Mouse (Mus musculus): ENCODE data around the gene Galntl6. TPM values are rescaled to one million over a fixed set of nuclear protein-coding genes. Genes with fewer than 3 reads are reported as not detected.

Galntl6 gene
- polyA plus RNA-seq, 1 experiment = 6.0 TPM

DNA sequence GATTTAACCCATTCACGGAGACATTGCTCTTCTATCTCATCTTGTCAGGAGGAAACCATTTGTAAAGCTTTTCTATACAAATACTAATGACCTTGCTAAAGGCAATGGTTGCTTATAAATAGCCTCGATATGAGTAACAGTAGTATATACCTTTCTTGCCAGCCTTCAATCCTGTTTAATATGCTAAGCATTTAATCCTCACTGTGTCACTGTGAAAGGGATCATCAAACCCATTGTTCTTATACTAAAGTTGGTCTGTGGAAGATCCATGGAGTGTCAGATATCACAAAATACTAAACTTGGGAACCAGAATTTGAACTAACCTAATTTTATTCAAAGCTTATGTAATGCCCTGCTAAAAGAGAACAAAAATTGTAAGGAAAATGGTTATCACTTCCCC is 8.0 kb downstream of the Galntl6 start:
- Histone ChIP-seq H3K27ac (ENCODE audit: insufficient read depth, low read length) (no peak overlapping the region), H3K4me3 (replicated peaks; ENCODE audit: insufficient read depth, low read depth, low read length) (no peak overlapping the region), H3K4me1 (ENCODE audit: control insufficient read depth, insufficient read depth, low read length) (no peaks in the 10 kb centered on the region), H3K27me3 (ENCODE audit: control insufficient read depth, insufficient read depth, low read length) (no peaks in the 10 kb centered on the region)
- 51% methylated on average over 2 of the region's 2 CpGs for WGBS
- no peak for DNase-seq
- TF ChIP-seq POLR2A (IDR thresholded peaks at IDR 0.05; ENCODE audit: borderline replicate concordance, insufficient read depth, low read length) (no peak), CTCF (IDR thresholded peaks at IDR 0.05; ENCODE audit: borderline replicate concordance, insufficient read depth, low read depth, low read length) (no peak)

DNA sequence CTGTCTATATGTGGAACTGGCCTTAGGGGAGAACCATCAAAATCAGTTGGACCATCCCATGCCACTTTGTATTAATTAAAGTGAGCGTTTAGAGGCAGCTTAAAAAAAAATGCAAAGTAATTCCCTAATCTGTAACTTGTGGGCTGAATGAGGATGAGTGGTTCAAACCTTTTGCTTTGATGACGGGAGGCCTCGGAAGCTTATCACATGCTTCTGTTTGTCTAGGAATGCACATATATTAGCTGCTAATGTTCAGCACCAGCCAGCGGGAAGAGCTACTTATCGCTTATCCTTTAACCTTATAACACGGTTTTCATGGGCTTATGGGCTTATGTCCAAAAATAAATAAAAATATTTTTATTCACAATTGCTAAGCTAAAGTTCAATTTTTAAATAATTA is 16.5 kb downstream of the Galntl6 start:
- Histone ChIP-seq H3K27ac (ENCODE audit: insufficient read depth, low read length) (no peak overlapping the region), H3K4me1 (ENCODE audit: control insufficient read depth, insufficient read depth, low read length) (no peaks in the 10 kb centered on the region), H3K27me3 (ENCODE audit: control insufficient read depth, insufficient read depth, low read length) (no peaks in the 10 kb centered on the region), H3K4me3 (replicated peaks; ENCODE audit: insufficient read depth, low read depth, low read length) (no peak overlapping the region)
- 89% methylated on average over 6 of the region's 6 CpGs for WGBS
- DNase-seq = no peak
- TF ChIP-seq CTCF (IDR thresholded peaks at IDR 0.05; ENCODE audit: borderline replicate concordance, insufficient read depth, low read depth, low read length) (no peak), POLR2A (IDR thresholded peaks at IDR 0.05; ENCODE audit: borderline replicate concordance, insufficient read depth, low read length) (no peak)

DNA sequence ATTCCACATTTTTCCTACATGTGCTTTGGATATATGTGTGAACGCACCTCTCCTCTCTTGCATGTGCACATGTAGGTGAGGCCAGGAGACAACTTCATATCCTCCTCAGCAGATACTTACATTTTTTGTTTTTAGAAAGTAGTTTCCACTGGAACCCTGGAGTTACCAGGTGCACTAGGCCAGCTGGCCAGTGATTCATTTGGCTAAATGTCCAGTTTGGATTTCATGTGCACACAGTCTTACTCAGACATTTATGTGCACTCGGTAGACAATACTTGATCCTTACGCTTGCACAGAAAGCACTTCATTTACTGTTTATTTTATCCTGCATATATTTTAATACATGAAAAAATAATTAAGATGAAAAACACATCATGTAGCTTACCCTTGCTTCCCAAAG is 21.8 kb downstream of the Galntl6 start:
- TF ChIP-seq POLR2A (IDR thresholded peaks at IDR 0.05; ENCODE audit: borderline replicate concordance, insufficient read depth, low read length) (no peak), CTCF (IDR thresholded peaks at IDR 0.05; ENCODE audit: borderline replicate concordance, insufficient read depth, low read depth, low read length) (no peak)
- peak; percentile 18 to 38 for DNase-seq
- no peaks in the 10 kb centered on the region; the same call in 1 of the 2 replicates for H3K4me1 ChIP-seq (ENCODE audit: control insufficient read depth, insufficient read depth, low read length)
- 25% methylated on average over 3 of the region's 3 CpGs for WGBS
- no peak overlapping the region for H3K27ac ChIP-seq (ENCODE audit: insufficient read depth, low read length)
- H3K27me3 ChIP-seq (ENCODE audit: control insufficient read depth, insufficient read depth, low read length) = no peaks in the 10 kb centered on the region
- H3K4me3 ChIP-seq (replicated peaks; ENCODE audit: insufficient read depth, low read depth, low read length) = no peak overlapping the region

DNA sequence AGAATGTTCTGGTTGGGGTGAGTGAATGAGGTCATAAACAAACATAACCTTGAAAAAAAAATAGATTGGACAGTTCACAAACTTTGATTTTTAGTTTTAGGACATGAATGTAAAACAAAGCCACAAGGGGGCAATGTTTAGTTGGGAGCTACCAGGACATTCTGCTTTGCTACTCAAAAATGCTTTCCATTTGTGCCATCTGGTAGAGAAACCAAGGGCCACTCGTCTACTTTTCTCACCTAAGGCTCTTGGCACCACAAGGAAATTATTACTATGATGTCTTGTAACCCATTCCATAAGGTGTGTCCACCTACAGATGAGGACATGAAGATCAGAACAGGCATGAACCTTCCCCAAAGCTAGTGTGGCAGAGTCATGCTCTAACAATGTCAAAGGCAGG is 26.0 kb downstream of the Galntl6 start:
- 6% methylated on average over 1 of the region's 1 CpGs for WGBS
- Histone ChIP-seq H3K4me3 (replicated peaks; ENCODE audit: insufficient read depth, low read depth, low read length) (no peak overlapping the region), H3K4me1 (ENCODE audit: control insufficient read depth, insufficient read depth, low read length) (no peaks in the 10 kb centered on the region; the same call in 1 of the 2 replicates), H3K27me3 (ENCODE audit: control insufficient read depth, insufficient read depth, low read length) (no peaks in the 10 kb centered on the region), H3K27ac (ENCODE audit: insufficient read depth, low read length) (no peak overlapping the region)
- peak in 1 of 2 experiments; percentile 13 for DNase-seq
- TF ChIP-seq CTCF (IDR thresholded peaks at IDR 0.05; ENCODE audit: borderline replicate concordance, insufficient read depth, low read depth, low read length) (peak; percentile 25; the same call in 1 of the 2 replicates), POLR2A (IDR thresholded peaks at IDR 0.05; ENCODE audit: borderline replicate concordance, insufficient read depth, low read length) (no peak)

DNA sequence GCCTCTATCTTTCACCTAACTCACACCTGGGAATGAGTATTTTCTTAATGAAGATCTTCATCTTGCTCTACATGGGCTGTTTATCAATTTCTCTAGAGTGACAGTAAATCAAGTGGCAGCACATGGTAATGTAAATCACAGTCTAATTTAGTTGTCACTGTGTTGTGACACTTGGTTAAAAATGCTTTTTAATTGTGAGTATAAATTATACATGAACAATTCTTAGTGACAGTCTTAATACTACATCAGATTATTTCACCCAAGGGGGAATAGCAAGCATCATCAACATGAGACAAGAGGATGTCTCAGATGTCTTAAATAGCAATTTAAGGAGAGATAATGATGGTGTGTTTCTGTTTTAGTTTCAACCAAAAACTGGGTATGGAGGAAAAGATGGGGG is 88.1 kb downstream of the Galntl6 start:
- H3K4me3 ChIP-seq (replicated peaks; ENCODE audit: insufficient read depth, low read depth, low read length) = no peak overlapping the region
- no peaks in the 10 kb centered on the region for H3K4me1 ChIP-seq (ENCODE audit: control insufficient read depth, insufficient read depth, low read length)
- H3K27ac ChIP-seq (ENCODE audit: insufficient read depth, low read length) = no peak overlapping the region
- no peaks in the 10 kb centered on the region for H3K27me3 ChIP-seq (ENCODE audit: control insufficient read depth, insufficient read depth, low read length)
- no peak for DNase-seq
- no peak for TF ChIP-seq POLR2A (IDR thresholded peaks at IDR 0.05; ENCODE audit: borderline replicate concordance, insufficient read depth, low read length)
- TF ChIP-seq CTCF (IDR thresholded peaks at IDR 0.05; ENCODE audit: borderline replicate concordance, insufficient read depth, low read depth, low read length) = no peak

DNA sequence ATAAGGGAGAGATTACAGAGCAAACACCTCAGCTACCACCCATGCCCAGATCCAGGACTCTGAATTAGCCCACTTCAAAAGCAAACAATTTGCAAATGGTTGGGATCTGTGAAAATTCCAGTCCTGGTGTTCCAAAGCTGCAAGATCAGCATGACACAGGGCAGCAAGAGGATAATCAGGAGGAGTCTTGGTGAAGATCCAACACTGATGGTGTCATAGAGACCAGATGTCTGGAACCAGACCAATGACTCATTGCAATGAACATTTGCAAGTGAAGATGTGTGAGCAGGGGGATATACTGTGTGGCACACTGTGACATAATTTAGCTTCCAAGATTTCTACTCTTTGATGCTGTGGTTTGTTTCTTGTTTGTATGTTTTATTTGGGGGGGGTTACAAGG is 107.2 kb downstream of the Galntl6 start:
- Histone ChIP-seq H3K27me3 (ENCODE audit: control insufficient read depth, insufficient read depth, low read length) (no peaks in the 10 kb centered on the region), H3K27ac (ENCODE audit: insufficient read depth, low read length) (no peak overlapping the region), H3K4me3 (replicated peaks; ENCODE audit: insufficient read depth, low read depth, low read length) (no peak overlapping the region), H3K4me1 (ENCODE audit: control insufficient read depth, insufficient read depth, low read length) (no peaks in the 10 kb centered on the region; the same call in 1 of the 2 replicates)
- no peak for TF ChIP-seq CTCF (IDR thresholded peaks at IDR 0.05; ENCODE audit: borderline replicate concordance, insufficient read depth, low read depth, low read length)
- TF ChIP-seq POLR2A (IDR thresholded peaks at IDR 0.05; ENCODE audit: borderline replicate concordance, insufficient read depth, low read length) = no peak
- peak; percentile 9 to 40 for DNase-seq

DNA sequence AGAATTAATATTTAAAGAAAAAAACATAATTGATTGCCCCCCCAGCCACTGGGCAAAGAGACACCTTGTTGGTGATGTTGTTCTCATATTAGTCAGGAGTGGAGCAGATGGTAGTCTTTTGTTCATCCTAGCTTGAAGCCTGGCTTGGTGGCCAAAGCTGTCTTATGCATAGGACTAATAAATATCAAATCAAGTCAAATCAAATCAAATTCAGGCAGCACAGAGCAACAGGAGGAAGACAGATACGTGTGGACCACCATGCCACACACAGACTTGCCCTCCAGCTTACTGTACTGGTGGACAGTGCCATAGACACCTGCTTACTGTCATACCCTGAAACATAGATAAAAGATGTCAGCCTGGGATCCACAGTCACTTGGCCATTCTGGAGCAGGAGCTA is 110.6 kb downstream of the Galntl6 start:
- DNase-seq = no peak
- Histone ChIP-seq H3K27ac (ENCODE audit: insufficient read depth, low read length) (no peak overlapping the region), H3K27me3 (ENCODE audit: control insufficient read depth, insufficient read depth, low read length) (no peaks in the 10 kb centered on the region), H3K4me3 (replicated peaks; ENCODE audit: insufficient read depth, low read depth, low read length) (no peak overlapping the region), H3K4me1 (ENCODE audit: control insufficient read depth, insufficient read depth, low read length) (no peaks in the 10 kb centered on the region; the same call in 1 of the 2 replicates)
- TF ChIP-seq POLR2A (IDR thresholded peaks at IDR 0.05; ENCODE audit: borderline replicate concordance, insufficient read depth, low read length) (no peak), CTCF (IDR thresholded peaks at IDR 0.05; ENCODE audit: borderline replicate concordance, insufficient read depth, low read depth, low read length) (no peak)
- 50% methylated on average over 1 of the region's 1 CpGs for WGBS

DNA sequence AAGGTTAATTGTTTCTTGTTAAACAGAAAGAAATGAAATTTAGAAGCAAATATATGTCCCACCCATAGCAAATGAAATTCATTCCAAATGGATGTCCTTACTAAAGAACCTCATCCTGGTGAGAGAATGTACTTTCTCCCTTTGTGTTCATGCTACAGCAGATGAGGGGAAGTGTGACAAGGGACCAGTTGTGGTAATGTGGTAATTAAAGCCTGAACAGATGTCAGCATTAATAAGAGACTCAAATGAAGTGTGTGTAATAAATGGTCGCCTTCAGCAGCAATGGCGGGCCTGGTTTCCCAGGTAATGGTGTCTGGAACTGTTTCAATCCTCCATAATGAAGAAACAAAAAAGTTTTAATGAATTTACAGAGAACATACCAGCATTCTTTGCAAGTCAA is 158.7 kb downstream of the Galntl6 start:
- 54% methylated on average over 2 of the region's 2 CpGs for WGBS

More for the DNA sequence above, 158.7 kb downstream of the Galntl6 start:
- H3K4me1 ChIP-seq (ENCODE audit: control insufficient read depth, insufficient read depth, low read length) = no peaks in the 10 kb centered on the region
- no peak overlapping the region for H3K27ac ChIP-seq (ENCODE audit: insufficient read depth, low read length)
- H3K4me3 ChIP-seq (replicated peaks; ENCODE audit: insufficient read depth, low read depth, low read length) = no peak overlapping the region
- no peak for DNase-seq
- TF ChIP-seq CTCF (IDR thresholded peaks at IDR 0.05; ENCODE audit: borderline replicate concordance, insufficient read depth, low read depth, low read length) = no peak
- TF ChIP-seq POLR2A (IDR thresholded peaks at IDR 0.05; ENCODE audit: borderline replicate concordance, insufficient read depth, low read length) = no peak
- H3K27me3 ChIP-seq (ENCODE audit: control insufficient read depth, insufficient read depth, low read length) = no peaks in the 10 kb centered on the region

Measured in cerebellum, adult 2 months (tissue).